ENCODE assay signal across 23 mouse cellular contexts in genomic region chr2:4751918-4752317, GRCm38 (mm10). TPM values are rescaled to one million over a fixed set of nuclear protein-coding genes. Genes with fewer than 3 reads are reported as not detected.
A peak's percentile ranks its signal among the peaks of the same experiment; 100 is the strongest.
DNase-seq lines count a peak whose midpoint lies in the region; ATAC-seq and TF ChIP-seq lines count a peak whose summit lies in the region.
"Had no signal": no experiment of that assay in that cellular context is flagged by ENCODE, and none has a peak within 500 bp of the region (broad histone marks: within the 10 kb centered on the region; RNA-seq: fewer than 3 reads in every experiment).

No protein-coding gene starts in this region.

- no peaks in the 10 kb centered on the region for H3K9me3 ChIP-seq in lung, postnatal 0 days (ENCODE audit: low read length)
- no peaks in the 10 kb centered on the region for H3K9me3 ChIP-seq in forebrain, embryonic 16.5 days (ENCODE audit: control insufficient read depth, low read length)
- H3K9me3 ChIP-seq: embryonic facial prominence, embryonic 13.5 days; embryonic facial prominence, embryonic 15.5 days; forebrain, embryonic 10.5 days; forebrain, embryonic 12.5 days had no signal

- no peak overlapping the region for H3K27ac ChIP-seq in lung, postnatal 0 days (ENCODE audit: low read length)
- H3K27ac ChIP-seq in olfactory bulb, adult 2 months (ENCODE audit: insufficient read depth, low read depth, low read length): peak overlapping the region; percentile 59
- no peak overlapping the region for H3K27ac ChIP-seq in forebrain, embryonic 16.5 days (ENCODE audit: low read length)
- H3K27ac ChIP-seq: embryonic facial prominence, embryonic 13.5 days; embryonic facial prominence, embryonic 15.5 days; forebrain, embryonic 10.5 days; forebrain, embryonic 12.5 days had no signal

- no peaks in the 10 kb centered on the region for H3K36me3 ChIP-seq in lung, postnatal 0 days (ENCODE audit: insufficient read depth, low read length)
- H3K36me3 ChIP-seq in forebrain, embryonic 16.5 days (ENCODE audit: control insufficient read depth, insufficient read depth): no peaks in the 10 kb centered on the region
- H3K36me3 ChIP-seq: embryonic facial prominence, embryonic 13.5 days; embryonic facial prominence, embryonic 15.5 days; forebrain, embryonic 10.5 days; forebrain, embryonic 12.5 days had no signal

- no peak for TF ChIP-seq EP300 in lung, postnatal 0 days (IDR thresholded peaks at IDR 0.05)

- peak; percentile 73 for ATAC-seq in lung, postnatal 0 days
- ATAC-seq in forebrain, embryonic 16.5 days: no peak
- ATAC-seq: forebrain, embryonic 14.5 days had no signal

- peak; percentile 55 for DNase-seq in lung, postnatal 0 days (ENCODE audit: low spot score)
- DNase-seq in lung, postnatal 14 days: no peak
- peak; percentile 37 for DNase-seq in lung, postnatal 36 days
- no peak for DNase-seq in lung, postnatal 10 days
- DNase-seq: adrenal gland, adult 2 months; adrenal gland, postnatal 10 days; adrenal gland, postnatal 25 days; cerebellum, adult 11 months; cerebellum, adult 18-20 months; cerebellum, adult 8-10 months; cerebellum, adult 9-11 months; cerebellum, postnatal 14 days; cerebellum, postnatal 36 days; embryo, embryonic 11 days had no signal

- no peak for TF ChIP-seq POLR2A in olfactory bulb, adult 2 months (IDR thresholded peaks at IDR 0.05; ENCODE audit: insufficient read depth, low read depth, low read length)

- H3K4me3 ChIP-seq in lung, postnatal 0 days (ENCODE audit: low read depth, low read length): no peak overlapping the region
- H3K4me3 ChIP-seq in olfactory bulb, adult 2 months (ENCODE audit: insufficient read depth, low read depth, low read length): no peak overlapping the region
- no peak overlapping the region for H3K4me3 ChIP-seq in forebrain, embryonic 16.5 days (replicated peaks; ENCODE audit: low read length)
- H3K4me3 ChIP-seq: embryonic facial prominence, embryonic 13.5 days; embryonic facial prominence, embryonic 15.5 days; erythroblast, embryonic 14.5 days; forebrain, embryonic 10.5 days; forebrain, embryonic 12.5 days had no signal

- no peaks in the 10 kb centered on the region for H3K4me1 ChIP-seq in lung, postnatal 0 days (ENCODE audit: insufficient read depth, low read depth, low read length)
- peaks cover 10% of the 10 kb centered on the region for H3K4me1 ChIP-seq in olfactory bulb, adult 2 months (ENCODE audit: control insufficient read depth, insufficient read depth, low read length)
- H3K4me1 ChIP-seq in forebrain, embryonic 16.5 days (replicated peaks; ENCODE audit: control insufficient read depth, insufficient read depth, low read length): no peaks in the 10 kb centered on the region
- H3K4me1 ChIP-seq: embryonic facial prominence, embryonic 13.5 days; embryonic facial prominence, embryonic 15.5 days; forebrain, embryonic 12.5 days had no signal

- H3K4me2 ChIP-seq in lung, postnatal 0 days (replicated peaks; ENCODE audit: low read depth, low read length): no peak overlapping the region
- H3K4me2 ChIP-seq in forebrain, embryonic 16.5 days (ENCODE audit: low read length): no peak overlapping the region
- H3K4me2 ChIP-seq: embryonic facial prominence, embryonic 13.5 days; embryonic facial prominence, embryonic 15.5 days; forebrain, embryonic 12.5 days had no signal

- no peak overlapping the region for H3K9ac ChIP-seq in lung, postnatal 0 days (replicated peaks; ENCODE audit: low read depth)
- H3K9ac ChIP-seq in forebrain, embryonic 16.5 days (replicated peaks; ENCODE audit: low read depth, low read length): no peak overlapping the region
- H3K9ac ChIP-seq: embryonic facial prominence, embryonic 13.5 days; embryonic facial prominence, embryonic 15.5 days; forebrain, embryonic 12.5 days had no signal

- no peaks in the 10 kb centered on the region for H3K27me3 ChIP-seq in lung, postnatal 0 days (replicated peaks; ENCODE audit: insufficient read depth, low read length)
- H3K27me3 ChIP-seq in forebrain, embryonic 16.5 days (replicated peaks; ENCODE audit: control insufficient read depth, insufficient read depth, low read length): no peaks in the 10 kb centered on the region
- H3K27me3 ChIP-seq: embryonic facial prominence, embryonic 13.5 days; embryonic facial prominence, embryonic 15.5 days; forebrain, embryonic 12.5 days had no signal

- WGBS in lung, postnatal 0 days: 59% methylated on average over 6 of the region's 6 CpGs
- WGBS in olfactory bulb, adult 2 months: 76% methylated on average over 6 of the region's 6 CpGs
- 87% methylated on average over 6 of the region's 6 CpGs for WGBS in forebrain, embryonic 16.5 days

- no peak for TF ChIP-seq CTCF in lung, postnatal 0 days (IDR thresholded peaks at IDR 0.05)
- no peak for TF ChIP-seq CTCF in olfactory bulb, adult 2 months (IDR thresholded peaks at IDR 0.05; ENCODE audit: insufficient read depth, low read depth, low read length)

RNA-seq across cellular contexts. Expression of gene Bend7, which starts 34.3 kb away (rescaled TPM):
- polyA plus RNA-seq in lung, postnatal 0 days (2015; fragmentation: Nextera tagmentation; extraction: Ambion mirVana): 31.9 and 35.7 TPM in 2 replicates
- polyA plus RNA-seq in olfactory bulb, adult 2 months (2012; ENCODE audit: insufficient read depth, insufficient read length, low replicate concordance, missing spikeins): not detected in 2 replicates
- polyA plus RNA-seq in forebrain, embryonic 16.5 days (2015; fragmentation: Nextera tagmentation; extraction: Ambion mirVana): 2.0 and 2.7 TPM in 2 replicates
- polyA plus RNA-seq: C2C12; erythroblast, embryonic 14.5 days had no signal

Comparison
In these comparisons a context has a peak if more than half of its experiments do, and no peak if none do; other contexts are left out.
1. DNase-seq: peak in lung, postnatal 0 days (single experiment) and lung, postnatal 36 days (single experiment); none in lung, postnatal 14 days (single experiment) and lung, postnatal 10 days (single experiment).